Mouse (Mus musculus) frontal cortex, postnatal 10 days (tissue): ENCODE data around the gene Pipox.

Experiments used
- DNase-seq, 2 experiments: peaks; one replicate each; pipeline ENCODE4 v3.0.0; 2022; ENCODE audit warnings: low spot score in 2 of 2, mixed read lengths in 1 of 2

Gene Pipox

GRCm38 (mm10) chr11:77893787-77894718, at the start of gene Pipox:
TSS of gene Pipox (minus strand) at chr11:77894096.
- peak; percentile 80 to 85 for DNase-seq

- DNase-seq: no peak
Observed at GRCm38 (mm10) chr11:77942230-77942629, 48.3 kb upstream of the Pipox start.

GRCm38 (mm10) chr11:77937649-77938410, 43.9 kb upstream of the Pipox start:
- no peak for DNase-seq

GRCm38 (mm10) chr11:77936846-77937245, 43.0 kb upstream of the Pipox start:
- DNase-seq: no peak

- DNase-seq: no peak
Observed at GRCm38 (mm10) chr11:77934568-77935311, 40.8 kb upstream of the Pipox start.

- peak; percentile 43 to 46 for DNase-seq
Observed at GRCm38 (mm10) chr11:77934111-77934521, 40.2 kb upstream of the Pipox start.

GRCm38 (mm10) chr11:77932576-77932975, 38.7 kb upstream of the Pipox start:
- no peak for DNase-seq

- DNase-seq: no peak
Observed at GRCm38 (mm10) chr11:77931541-77932433, 37.9 kb upstream of the Pipox start.

- DNase-seq: peak; percentile 76 to 82
Observed at GRCm38 (mm10) chr11:77930751-77931540, 37.0 kb upstream of the Pipox start, which contains the start of gene Sez6. TSS of gene Sez6 (plus strand) at chr11:77930800.

GRCm38 (mm10) chr11:77927837-77928236, 33.9 kb upstream of the Pipox start:
- no peak for DNase-seq

- no peak for DNase-seq
Observed at GRCm38 (mm10) chr11:77926666-77927065, 32.8 kb upstream of the Pipox start.

- DNase-seq: no peak
Observed at GRCm38 (mm10) chr11:77925836-77926657, 32.2 kb upstream of the Pipox start.

GRCm38 (mm10) chr11:77923285-77923684, 29.4 kb upstream of the Pipox start:
- no peak for DNase-seq

GRCm38 (mm10) chr11:77917166-77917565, 23.3 kb upstream of the Pipox start:
- DNase-seq: no peak

GRCm38 (mm10) chr11:77916741-77917140, 22.8 kb upstream of the Pipox start:
- no peak for DNase-seq

GRCm38 (mm10) chr11:77914598-77915260, 20.8 kb upstream of the Pipox start:
- DNase-seq: no peak

- DNase-seq: no peak
Observed at GRCm38 (mm10) chr11:77913505-77913904, 19.6 kb upstream of the Pipox start.

- DNase-seq: no peak
Observed at GRCm38 (mm10) chr11:77909776-77910175, 15.9 kb upstream of the Pipox start.
